Mouse (Mus musculus): Measurements from ENCODE around the gene Glod5.

DNA sequence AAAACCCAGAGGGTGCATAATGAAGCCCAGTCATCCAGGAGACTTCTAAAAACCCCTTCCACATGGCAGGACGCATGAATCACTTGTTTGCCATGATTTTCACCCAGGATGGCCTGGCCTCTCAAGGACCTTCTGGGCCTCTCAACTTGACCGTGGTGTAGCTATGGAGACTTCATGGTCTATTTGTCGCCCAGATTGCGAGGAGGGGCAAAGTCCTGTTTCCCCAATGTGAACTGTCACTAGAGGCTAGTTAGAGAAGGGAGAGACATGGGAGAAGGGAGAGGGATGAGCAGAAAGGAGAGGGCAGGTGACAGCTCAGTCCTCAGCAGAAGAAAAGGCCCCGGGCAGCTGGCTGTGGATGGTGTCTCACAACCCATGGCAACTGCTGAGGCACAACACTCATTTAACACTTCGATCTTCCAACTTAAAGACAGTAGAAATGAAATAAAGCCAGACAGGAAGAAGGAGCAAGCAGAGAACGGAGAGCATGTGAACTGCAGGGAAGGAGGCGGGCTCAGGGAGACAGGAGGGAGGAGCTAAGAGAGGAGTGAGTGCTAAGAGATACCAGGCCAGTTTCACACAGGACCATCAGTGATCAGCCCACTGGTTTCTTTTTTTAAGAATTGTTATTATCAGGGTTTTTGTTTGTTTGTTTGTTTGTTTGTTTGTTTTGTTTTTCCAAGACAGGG, 25.8 kb downstream of the Glod5 start:
- TF ChIP-seq CTCF (IDR thresholded peaks at IDR 0.05; ENCODE audit: low read depth) (no peak), EP300 (IDR thresholded peaks at IDR 0.05; ENCODE audit: low read depth) (no peak)

Data from heart, postnatal 0 days (tissue).